Mouse (Mus musculus) bone marrow macrophage, adult 2 months (primary cell): Measurements from ENCODE around the gene Qpct.

ENCODE experiments used
- CTCF ChIP-seq: IDR thresholded peaks from 2 replicates; pipeline ENCODE4 v1.5.1; 2012; ENCODE audit warnings: low read depth, mild to moderate bottlenecking, low read length, moderate library complexity
- POLR2A ChIP-seq: IDR thresholded peaks from 2 replicates; pipeline ENCODE4 v1.6.1; 2012; ENCODE audit warnings: mild to moderate bottlenecking, low read depth, low read length, borderline replicate concordance

GRCm38 (mm10) chr17:79015831-79016230, 35.9 kb upstream of the Qpct start:
- TF ChIP-seq POLR2A (no peak), CTCF (no peak)
